Mouse (Mus musculus) mesoderm, embryonic 11.5 days (tissue): ENCODE results near the gene Mrps24.

Source experiments
- DNase-seq: peaks from one replicate; pipeline ENCODE4 v3.0.0-alpha.2; 2012; ENCODE audit warnings: low read depth, low spot score

The Mrps24 gene

GRCm38 (mm10) chr11:5715630-5716105 lies at the start of gene Mrps24:
Gene Mrps24 (minus strand): TSS chr11:5715680.
- no peak for DNase-seq

DNA sequence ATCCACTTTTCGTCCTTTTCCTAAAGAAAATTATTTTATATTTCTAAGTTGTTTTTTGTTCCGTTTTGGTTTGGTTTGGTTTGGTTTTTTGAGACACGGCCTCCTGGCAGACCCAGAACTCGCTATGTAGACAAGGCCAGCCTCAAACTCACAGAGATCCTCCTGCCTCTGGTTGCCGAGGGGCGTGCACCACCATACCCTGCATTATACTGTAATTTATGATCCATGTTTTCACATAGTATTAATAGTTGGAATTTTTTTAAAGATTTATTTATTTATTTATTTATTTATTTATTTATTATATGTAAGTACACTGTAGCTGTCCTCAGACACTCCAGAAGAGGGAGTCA lies 47.1 kb upstream of the Mrps24 start:
- DNase-seq, result no peak

GRCm38 (mm10) chr11:5761820-5762632 lies 46.5 kb upstream of the Mrps24 start, which contains the start of gene Urgcp:
Gene Urgcp (minus strand): TSS chr11:5762376.
- peak; percentile 94 for DNase-seq

- DNase-seq, result no peak
These were observed 38.3 kb upstream of the Mrps24 start for GRCm38 (mm10) chr11:5753755-5754154.

DNA sequence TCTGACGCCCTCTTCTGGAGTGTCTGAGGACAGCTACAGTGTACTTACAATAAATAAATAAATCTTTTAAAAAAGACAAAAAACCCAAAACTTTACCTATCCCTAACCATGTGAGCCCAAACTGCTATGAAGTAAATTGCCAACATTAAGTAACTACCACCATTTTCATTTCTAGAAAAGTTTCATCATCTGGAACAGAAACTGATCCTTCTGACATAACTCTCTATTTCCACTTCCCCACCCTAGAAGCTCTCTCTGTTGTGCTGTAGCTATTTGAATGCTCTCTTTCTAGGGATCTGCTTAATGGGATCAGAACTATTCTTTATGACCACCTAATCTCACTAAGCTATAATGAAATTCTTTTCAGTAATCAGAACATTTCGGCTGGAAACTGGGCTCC lies 29.5 kb upstream of the Mrps24 start:
- DNase-seq, result no peak

DNA sequence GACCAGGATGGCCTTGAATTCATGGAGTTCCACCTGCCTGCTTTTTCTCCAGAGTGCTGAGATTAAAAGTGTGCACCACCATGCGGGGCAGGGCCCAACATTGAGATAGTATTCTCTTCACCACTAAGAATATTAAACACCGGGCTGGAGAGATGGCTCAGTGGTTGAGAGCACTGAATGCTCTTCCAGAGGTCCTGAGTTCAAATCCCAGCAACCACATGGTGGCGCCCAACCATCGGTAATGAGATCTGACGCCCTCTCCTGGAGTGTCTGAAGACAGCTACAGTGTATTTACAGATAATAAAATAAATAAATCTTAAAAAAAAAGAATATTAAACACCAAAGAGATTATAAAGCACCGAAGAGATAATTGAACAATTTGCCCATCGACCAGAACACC lies 26.6 kb upstream of the Mrps24 start:
- DNase-seq, result no peak

DNA sequence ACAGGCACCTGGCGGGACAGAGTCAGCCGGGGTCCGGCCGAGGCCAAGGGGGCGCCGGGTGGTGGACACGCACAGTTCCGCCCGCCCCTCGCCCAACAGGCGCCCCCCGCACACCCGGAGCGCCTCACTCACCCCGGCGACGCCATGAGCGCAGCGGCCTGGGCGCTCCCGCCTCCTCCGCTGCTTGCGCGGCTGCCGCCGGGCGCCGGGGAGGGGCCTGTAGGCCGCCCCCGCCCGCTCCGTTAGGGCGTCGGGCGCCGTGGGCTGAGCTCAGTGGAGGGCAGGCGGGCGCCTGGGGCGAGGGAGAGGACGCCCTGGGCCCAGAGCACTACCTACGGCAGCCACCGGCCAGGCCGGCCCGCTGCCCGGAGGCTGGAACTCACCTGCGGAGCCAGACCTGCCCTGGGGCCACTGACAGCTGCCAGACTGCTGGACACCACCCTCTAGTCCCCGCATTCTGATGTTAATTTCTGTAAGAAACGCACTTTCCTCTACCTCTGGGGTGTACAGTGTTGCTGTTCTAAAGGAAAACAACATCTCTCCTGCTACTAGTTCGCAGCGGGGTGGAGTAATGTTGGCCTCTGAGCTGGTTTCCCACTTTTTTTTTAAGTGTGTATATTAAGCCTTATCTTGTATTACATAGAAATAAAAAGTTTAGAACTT lies 25.6 kb upstream of the Mrps24 start:
- DNase-seq, result peak; percentile 57

GRCm38 (mm10) chr11:5740599-5740964 lies 25.1 kb upstream of the Mrps24 start:
- peak; percentile 37 for DNase-seq

DNA sequence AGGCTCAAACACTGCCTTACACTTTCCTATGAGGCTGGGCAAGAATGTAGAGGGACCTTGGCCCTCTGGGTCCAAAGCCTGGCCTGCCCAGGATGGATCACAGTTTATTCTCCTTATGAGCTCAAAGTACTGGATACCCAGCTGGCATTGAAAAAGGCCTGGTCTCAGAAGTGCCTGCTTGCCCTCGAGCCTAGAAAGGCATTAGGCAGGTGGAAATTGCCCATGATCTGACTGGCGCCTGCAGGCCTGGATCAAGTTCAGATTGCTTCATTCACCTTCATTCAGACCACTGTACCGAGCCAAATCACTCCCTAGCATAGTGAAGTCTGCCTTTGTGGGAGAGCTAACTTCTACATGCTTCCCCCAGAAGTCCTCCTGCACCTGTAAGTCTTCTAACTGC lies 24.4 kb upstream of the Mrps24 start:
- DNase-seq, result no peak

- no peak for DNase-seq
These were observed 23.6 kb upstream of the Mrps24 start for GRCm38 (mm10) chr11:5738888-5739632.

GRCm38 (mm10) chr11:5737137-5737536 lies 21.7 kb upstream of the Mrps24 start:
- DNase-seq, result no peak

GRCm38 (mm10) chr11:5734323-5734722 lies 18.8 kb upstream of the Mrps24 start:
- no peak for DNase-seq

DNA sequence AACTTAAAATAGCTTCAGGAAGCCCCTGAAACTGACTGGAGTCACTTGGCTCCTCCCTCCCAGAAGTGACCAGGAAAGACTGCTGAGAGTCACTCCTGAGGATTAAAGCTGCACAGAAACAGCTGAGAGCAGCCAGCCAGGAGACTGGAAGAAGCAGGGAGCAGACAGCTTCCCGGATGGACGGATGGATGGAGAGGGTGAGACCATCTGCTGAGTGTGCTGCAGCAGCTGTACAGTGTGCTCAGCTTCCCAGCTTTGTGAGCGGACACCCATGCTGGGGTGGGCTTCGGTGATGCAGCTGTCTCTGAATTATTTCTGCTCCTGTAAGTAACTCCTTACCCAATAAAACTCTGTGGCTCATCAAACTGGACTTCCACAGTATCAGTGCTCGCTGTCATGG lies 16.9 kb upstream of the Mrps24 start:
- DNase-seq, result no peak

DNA sequence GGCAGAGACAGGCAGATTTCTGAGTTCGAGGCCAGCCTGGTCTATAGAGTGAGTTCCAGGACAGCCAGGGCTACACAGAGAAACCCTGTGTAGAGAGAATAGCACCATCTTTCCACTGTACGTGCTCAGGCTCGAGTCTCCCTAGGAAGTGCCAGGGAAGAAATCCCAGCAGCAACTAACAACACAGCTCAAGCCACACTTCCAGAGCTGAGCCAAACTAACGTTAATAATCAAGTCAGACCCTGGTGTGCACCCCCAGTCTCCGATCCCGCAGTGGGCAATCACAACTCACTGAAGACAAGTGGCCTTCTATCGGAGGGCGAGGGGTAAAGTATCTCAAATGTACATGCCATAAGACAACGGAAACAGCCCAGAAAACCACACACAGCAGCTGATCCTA lies 14.1 kb upstream of the Mrps24 start:
- no peak for DNase-seq

DNA sequence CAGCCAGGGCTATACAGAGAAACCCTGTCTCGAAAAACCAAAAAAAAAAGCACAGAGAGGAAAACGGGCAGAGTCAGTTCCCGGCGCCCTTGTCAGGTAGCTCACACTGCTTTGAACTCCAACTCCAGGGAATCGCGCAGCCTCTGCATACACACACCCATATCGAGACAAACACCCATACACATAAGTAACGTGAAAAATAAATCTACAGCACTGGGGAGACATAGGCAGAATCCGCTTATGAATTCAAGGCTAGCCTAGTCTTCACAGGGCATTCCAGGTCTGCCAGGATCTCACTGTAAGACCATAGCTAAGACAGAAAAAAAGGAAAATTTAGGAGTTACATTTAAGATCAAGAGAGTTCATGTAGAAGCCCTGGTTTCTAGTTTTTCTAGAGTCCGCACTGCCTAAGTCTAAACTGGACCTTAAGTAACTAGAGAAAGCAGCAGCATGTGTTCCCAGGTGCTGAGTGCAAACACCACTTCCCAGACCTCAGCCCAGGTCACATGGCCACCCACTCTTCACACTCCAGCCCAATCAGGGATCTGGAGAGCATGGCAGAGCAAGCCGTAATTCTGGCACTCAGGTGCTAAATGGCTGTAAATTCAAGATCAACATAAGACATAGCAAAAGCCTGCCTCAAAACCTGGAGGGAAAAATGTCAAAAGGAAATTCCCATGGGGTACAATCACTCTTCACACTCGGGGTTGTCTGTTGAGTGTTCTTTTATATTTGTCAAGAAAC lies 3.3 kb upstream of the Mrps24 start:
- no peak for DNase-seq

- DNase-seq, result no peak
These were observed 1.6 kb upstream of the Mrps24 start for GRCm38 (mm10) chr11:5716938-5717705.

DNA sequence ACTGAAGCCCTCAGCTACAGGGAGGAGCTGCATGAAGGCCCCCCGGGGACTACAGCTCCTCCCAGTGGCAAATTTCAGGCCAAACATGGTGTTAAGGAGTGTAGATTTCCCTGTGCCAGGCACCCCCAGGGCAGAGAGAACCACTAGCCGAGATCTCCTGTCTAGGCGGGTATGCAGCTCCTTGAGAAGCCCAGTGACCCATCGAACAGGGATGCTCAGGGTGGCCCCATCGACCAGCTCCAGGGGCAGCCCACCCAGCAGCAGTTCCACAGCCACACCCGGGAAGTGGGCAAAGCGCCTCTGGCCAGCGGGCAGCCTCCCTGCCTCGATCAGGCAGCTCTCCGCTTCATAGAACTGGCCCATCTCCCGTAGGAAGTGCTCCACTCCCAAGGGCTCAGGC lies 766 bp upstream of the Mrps24 start:
- no peak for DNase-seq

DNA sequence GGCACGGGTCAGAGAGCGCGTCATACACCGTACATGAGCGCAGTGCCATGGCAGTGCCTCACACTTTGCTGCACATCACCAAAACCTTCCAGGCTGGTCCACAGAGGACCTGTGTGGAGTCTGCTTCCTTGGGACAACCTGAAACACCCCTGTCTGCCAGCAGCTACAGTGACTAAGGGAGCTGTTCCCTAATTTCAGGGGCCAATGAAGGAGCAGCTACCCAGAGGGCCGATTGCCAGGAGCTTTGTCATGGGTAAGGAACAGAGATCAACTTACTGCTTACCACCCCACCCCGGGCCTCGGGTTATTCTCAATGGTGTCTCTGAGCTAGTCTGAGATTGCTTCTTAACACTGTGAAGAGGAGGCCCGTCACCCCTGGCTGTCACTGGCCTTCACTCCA lies 301 bp downstream of the Mrps24 start:
- DNase-seq, result no peak

DNA sequence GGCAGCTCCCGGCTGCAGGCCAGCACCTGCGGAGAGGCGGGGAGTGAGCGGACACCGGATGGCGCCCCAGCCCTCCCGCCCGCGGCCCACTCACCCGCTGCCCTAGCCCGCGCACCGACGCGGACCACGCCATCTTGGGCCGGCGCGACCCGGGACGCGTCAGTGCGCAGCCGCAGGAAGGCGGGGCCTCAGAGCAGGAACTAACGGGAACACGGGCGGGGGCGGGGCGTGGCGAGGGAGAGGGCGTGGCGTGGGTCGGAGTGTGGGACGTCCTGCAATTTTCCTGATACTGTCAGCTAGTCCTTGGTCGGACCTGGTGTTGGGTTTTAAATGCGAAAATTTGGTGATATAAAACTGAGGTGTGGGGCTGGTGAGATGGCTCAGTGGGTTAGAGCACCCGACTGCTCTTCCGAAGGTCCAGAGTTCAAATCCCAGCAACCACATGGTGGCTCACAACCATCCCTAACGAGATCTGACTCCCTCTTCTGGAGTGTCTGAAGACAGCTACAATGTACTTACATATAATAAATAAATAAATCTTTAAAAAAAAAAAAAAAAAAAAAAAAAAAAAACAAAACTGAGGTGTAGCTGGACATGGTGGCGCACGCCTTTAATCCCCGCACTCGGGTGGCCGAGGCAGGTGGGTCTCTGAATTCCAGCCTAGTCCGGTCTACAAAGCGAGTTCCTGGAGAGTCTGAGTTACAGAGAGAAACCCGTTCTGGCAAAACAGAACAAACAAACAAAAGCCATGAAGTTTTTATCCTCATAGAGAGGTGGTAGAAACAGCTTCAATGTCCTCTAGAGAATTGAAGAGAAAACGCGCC lies 7.7 kb downstream of the Mrps24 start:
- DNase-seq, result peak; percentile 92

DNA sequence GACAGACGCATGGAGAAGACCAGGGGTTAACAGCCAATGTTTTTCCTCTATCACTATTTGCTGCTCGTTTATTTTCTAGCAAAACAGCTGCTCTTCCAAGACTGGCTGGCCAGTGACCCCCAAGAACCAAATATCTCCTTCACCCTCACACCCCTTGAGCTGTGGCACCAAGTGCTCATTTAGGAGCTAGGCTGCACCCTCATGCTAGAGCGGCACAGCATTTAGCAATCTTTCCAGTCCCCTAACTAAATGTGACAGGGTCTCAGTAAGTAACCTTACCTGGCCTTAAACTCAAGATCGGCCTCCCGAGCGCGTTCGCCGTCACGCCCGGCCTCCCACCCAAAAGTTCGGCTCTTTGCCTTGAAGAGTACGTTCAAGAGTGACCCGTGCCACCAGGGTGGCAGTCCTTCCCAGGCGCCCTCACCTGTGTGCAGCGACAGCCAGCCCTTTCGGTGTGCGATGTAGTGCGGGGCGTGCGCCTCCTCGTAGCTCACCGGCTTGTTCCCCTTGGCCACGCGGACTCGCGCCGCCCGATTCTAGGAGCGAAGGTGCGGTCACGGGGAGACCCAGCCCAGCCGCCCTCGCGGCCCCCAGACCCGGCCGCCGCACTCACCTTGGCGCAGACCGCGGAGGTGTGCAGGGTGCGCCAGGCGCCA lies 8.5 kb downstream of the Mrps24 start:
- peak; percentile 12 for DNase-seq
